Mouse (Mus musculus): Measurements from ENCODE around the gene Tmtc2. TPM values are rescaled to one million over a fixed set of nuclear protein-coding genes. Genes with fewer than 3 reads are reported as not detected.
A peak's percentile ranks its signal among the peaks of the same experiment; 100 is the strongest.

Gene Tmtc2
- polyA plus RNA-seq, 1 experiment from 2014 or later: 4.5 TPM

- peak overlapping the region; percentile 86 for H3K4me3 ChIP-seq
- no peaks in the 10 kb centered on the region for H3K9me3 ChIP-seq
- peak overlapping the region; percentile 98 for H3K4me2 ChIP-seq
- peak overlapping the region; percentile 89 for H3K9ac ChIP-seq
- H3K27ac ChIP-seq (replicated peaks): no peak overlapping the region
- WGBS: 4% methylated on average over 16 of the region's 16 CpGs
- H3K4me1 ChIP-seq: peaks cover 34% of the 10 kb centered on the region
- no peak for ATAC-seq (ENCODE audit: extremely low read depth, insufficient number of reproducible peaks, low FRiP score, low TSS enrichment)
- no peaks in the 10 kb centered on the region for H3K27me3 ChIP-seq (replicated peaks)
- no peaks in the 10 kb centered on the region for H3K36me3 ChIP-seq
Observed at GRCm38 (mm10) chr10:105572829-105573228, 1.4 kb downstream of the Tmtc2 start.

- no peaks in the 10 kb centered on the region for H3K9me3 ChIP-seq
- peaks cover 34% of the 10 kb centered on the region for H3K4me1 ChIP-seq
- H3K27ac ChIP-seq (replicated peaks): 0 out of 2 replicates have a peak overlapping the region, but pooled peaks have one; percentile 12
- peak overlapping the region; percentile 98 for H3K4me2 ChIP-seq
- H3K4me3 ChIP-seq: peak overlapping the region; percentile 86
- peak overlapping the region; percentile 89 for H3K9ac ChIP-seq
- no peaks in the 10 kb centered on the region for H3K27me3 ChIP-seq (replicated peaks)
- 56% methylated on average over 7 of the region's 7 CpGs for WGBS
- no peaks in the 10 kb centered on the region for H3K36me3 ChIP-seq
- no peak for ATAC-seq (ENCODE audit: extremely low read depth, insufficient number of reproducible peaks, low FRiP score, low TSS enrichment)
Observed at GRCm38 (mm10) chr10:105572301-105572700, 1.9 kb downstream of the Tmtc2 start.

GRCm38 (mm10) chr10:105571831-105572230 lies 2.4 kb downstream of the Tmtc2 start:
- Histone ChIP-seq H3K4me2 (peak overlapping the region; percentile 98), H3K9ac (peak overlapping the region; percentile 89), H3K36me3 (no peaks in the 10 kb centered on the region), H3K27ac (replicated peaks) (0 out of 2 replicates have a peak overlapping the region, but pooled peaks have one; percentile 12), H3K4me1 (peaks cover 34% of the 10 kb centered on the region), H3K27me3 (replicated peaks) (no peaks in the 10 kb centered on the region), H3K4me3 (peak overlapping the region; percentile 86), H3K9me3 (no peaks in the 10 kb centered on the region)
- 41% methylated on average over 4 of the region's 4 CpGs for WGBS
- no peak for ATAC-seq (ENCODE audit: extremely low read depth, insufficient number of reproducible peaks, low FRiP score, low TSS enrichment)

GRCm38 (mm10) chr10:105571019-105571418 lies 3.2 kb downstream of the Tmtc2 start:
- WGBS: 74% methylated on average over 8 of the region's 8 CpGs
- H3K9me3 ChIP-seq: no peaks in the 10 kb centered on the region
- H3K27me3 ChIP-seq (replicated peaks): no peaks in the 10 kb centered on the region
- H3K9ac ChIP-seq: no peak overlapping the region
- no peak overlapping the region for H3K4me3 ChIP-seq
- peak overlapping the region; percentile 27; the same call in 1 of the 2 replicates for H3K4me2 ChIP-seq
- no peaks in the 10 kb centered on the region for H3K36me3 ChIP-seq
- peaks cover 34% of the 10 kb centered on the region for H3K4me1 ChIP-seq
- no peak overlapping the region for H3K27ac ChIP-seq (replicated peaks)
- ATAC-seq (ENCODE audit: extremely low read depth, insufficient number of reproducible peaks, low FRiP score, low TSS enrichment): no peak

- no peak overlapping the region for H3K27ac ChIP-seq (replicated peaks)
- H3K9me3 ChIP-seq: no peaks in the 10 kb centered on the region
- H3K4me1 ChIP-seq: peaks cover 30% of the 10 kb centered on the region
- no peak overlapping the region for H3K4me3 ChIP-seq
- no peaks in the 10 kb centered on the region for H3K36me3 ChIP-seq
- no peak for ATAC-seq (ENCODE audit: extremely low read depth, insufficient number of reproducible peaks, low FRiP score, low TSS enrichment)
- no peak overlapping the region for H3K4me2 ChIP-seq
- H3K27me3 ChIP-seq (replicated peaks): no peaks in the 10 kb centered on the region
- H3K9ac ChIP-seq: no peak overlapping the region
- 49% methylated on average over 4 of the region's 4 CpGs for WGBS
Observed at GRCm38 (mm10) chr10:105569573-105569972, 4.7 kb downstream of the Tmtc2 start.

GRCm38 (mm10) chr10:105567825-105568531 lies 6.3 kb downstream of the Tmtc2 start:
- Histone ChIP-seq H3K9ac (no peak overlapping the region), H3K4me3 (no peak overlapping the region), H3K9me3 (no peaks in the 10 kb centered on the region), H3K27me3 (replicated peaks) (no peaks in the 10 kb centered on the region), H3K4me1 (peaks cover 30% of the 10 kb centered on the region), H3K4me2 (no peak overlapping the region), H3K36me3 (no peaks in the 10 kb centered on the region), H3K27ac (replicated peaks) (no peak overlapping the region)
- 84% methylated on average over 8 of the region's 8 CpGs for WGBS
- ATAC-seq (ENCODE audit: extremely low read depth, insufficient number of reproducible peaks, low FRiP score, low TSS enrichment): no peak

- Histone ChIP-seq H3K27ac (replicated peaks) (no peak overlapping the region), H3K9ac (no peak overlapping the region), H3K36me3 (0 out of 2 replicates have a peak, but pooled peaks cover 4% of the 10 kb centered on the region), H3K4me1 (peaks cover 6% of the 10 kb centered on the region), H3K27me3 (replicated peaks) (no peaks in the 10 kb centered on the region), H3K9me3 (no peaks in the 10 kb centered on the region), H3K4me3 (no peak overlapping the region), H3K4me2 (no peak overlapping the region)
- no peak for ATAC-seq (ENCODE audit: extremely low read depth, insufficient number of reproducible peaks, low FRiP score, low TSS enrichment)
- 77% methylated on average over 4 of the region's 4 CpGs for WGBS
Observed at GRCm38 (mm10) chr10:105561548-105561947, 12.7 kb downstream of the Tmtc2 start.

GRCm38 (mm10) chr10:105557581-105557980 lies 16.7 kb downstream of the Tmtc2 start:
- no peak overlapping the region for H3K4me3 ChIP-seq
- peaks cover 20% of the 10 kb centered on the region for H3K4me1 ChIP-seq
- no peaks in the 10 kb centered on the region for H3K27me3 ChIP-seq (replicated peaks)

GRCm38 (mm10) chr10:105556890-105557572 lies 17.2 kb downstream of the Tmtc2 start:
- Histone ChIP-seq H3K36me3 (0 out of 2 replicates have a peak, but pooled peaks cover 4% of the 10 kb centered on the region), H3K27me3 (replicated peaks) (no peaks in the 10 kb centered on the region), H3K9ac (no peak overlapping the region), H3K27ac (replicated peaks) (no peak overlapping the region), H3K4me1 (peaks cover 20% of the 10 kb centered on the region), H3K9me3 (no peaks in the 10 kb centered on the region), H3K4me3 (no peak overlapping the region), H3K4me2 (no peak overlapping the region)
- 60% methylated on average over 6 of the region's 6 CpGs for WGBS
- ATAC-seq (ENCODE audit: extremely low read depth, insufficient number of reproducible peaks, low FRiP score, low TSS enrichment): no peak

More at GRCm38 (mm10) chr10:105557581-105557980, 16.7 kb downstream of the Tmtc2 start:
- no peak overlapping the region for H3K27ac ChIP-seq (replicated peaks)
- no peak overlapping the region for H3K4me2 ChIP-seq
- no peak overlapping the region for H3K9ac ChIP-seq
- no peaks in the 10 kb centered on the region for H3K9me3 ChIP-seq
- no peak for ATAC-seq (ENCODE audit: extremely low read depth, insufficient number of reproducible peaks, low FRiP score, low TSS enrichment)
- 0 out of 2 replicates have a peak, but pooled peaks cover 4% of the 10 kb centered on the region for H3K36me3 ChIP-seq
- 66% methylated on average over 5 of the region's 5 CpGs for WGBS

- no peak overlapping the region for H3K4me3 ChIP-seq
- H3K27ac ChIP-seq (replicated peaks): no peak overlapping the region
- no peaks in the 10 kb centered on the region; the same call in none of the 2 replicates for H3K36me3 ChIP-seq
- H3K9ac ChIP-seq: no peak overlapping the region
- H3K4me2 ChIP-seq: no peak overlapping the region
- H3K27me3 ChIP-seq (replicated peaks): no peaks in the 10 kb centered on the region
- 38% methylated on average over 2 of the region's 2 CpGs for WGBS
- peaks cover 20% of the 10 kb centered on the region for H3K4me1 ChIP-seq
- ATAC-seq (ENCODE audit: extremely low read depth, insufficient number of reproducible peaks, low FRiP score, low TSS enrichment): no peak
- H3K9me3 ChIP-seq: no peaks in the 10 kb centered on the region
Observed at GRCm38 (mm10) chr10:105554153-105554552, 20.1 kb downstream of the Tmtc2 start.

- ATAC-seq (ENCODE audit: extremely low read depth, insufficient number of reproducible peaks, low FRiP score, low TSS enrichment): no peak
- H3K4me1 ChIP-seq: peaks cover 12% of the 10 kb centered on the region
- H3K27ac ChIP-seq (replicated peaks): no peak overlapping the region
- no peak overlapping the region for H3K9ac ChIP-seq
- no peak overlapping the region for H3K4me2 ChIP-seq
- H3K36me3 ChIP-seq: peaks cover 5% of the 10 kb centered on the region
- no peak overlapping the region for H3K4me3 ChIP-seq
- whole genome bisulfite sequencing: 75% methylated on average over 2 of the region's 2 CpGs
- H3K9me3 ChIP-seq: no peaks in the 10 kb centered on the region
- no peaks in the 10 kb centered on the region for H3K27me3 ChIP-seq (replicated peaks)
Observed at GRCm38 (mm10) chr10:105548040-105548439, 26.2 kb downstream of the Tmtc2 start.

Measured in heart, embryonic 13.5 days (tissue).